Comparison of ENCODE assay signal across 27 mouse cellular contexts in the genomic region with DNA sequence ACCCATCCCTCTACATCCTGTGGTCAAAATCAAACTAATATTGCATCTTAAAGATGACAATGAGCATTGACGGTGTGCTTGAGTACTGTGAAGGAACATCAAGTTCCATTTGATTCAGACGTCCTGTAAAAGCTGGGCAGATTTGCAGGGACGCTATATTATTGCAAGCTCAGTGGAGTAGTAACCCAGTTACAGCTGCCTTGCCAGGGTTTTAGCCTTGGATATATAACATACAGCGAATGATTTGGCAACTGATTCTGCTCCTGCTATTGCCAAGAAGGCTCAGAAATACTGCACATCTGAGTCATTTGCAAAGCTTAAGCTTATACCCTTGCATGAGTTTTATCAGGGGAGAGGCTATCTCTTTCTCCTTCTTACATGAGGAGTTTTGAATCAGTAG.
"Had no signal": no experiment of that assay in that cellular context is flagged by ENCODE, and none has a peak within 500 bp of the region (broad histone marks: within the 10 kb centered on the region; RNA-seq: fewer than 3 reads in every experiment).

No protein-coding gene starts in this region.

- H3K9ac ChIP-seq: heart, embryonic 12.5 days; hindbrain, embryonic 12.5 days; hindbrain, embryonic 14.5 days; intestine, embryonic 15.5 days; limb, embryonic 12.5 days; liver, embryonic 12.5 days; liver, embryonic 14.5 days had no signal

- H3K4me1 ChIP-seq: heart, embryonic 10.5 days; heart, embryonic 12.5 days; hindbrain, embryonic 12.5 days; intestine, embryonic 15.5 days; limb, embryonic 10.5 days; limb, embryonic 12.5 days; liver, embryonic 12.5 days had no signal

- H3K27ac ChIP-seq: gastrocnemius, adult 2 months; heart, embryonic 10.5 days; hindbrain, embryonic 10.5 days; hindbrain, embryonic 12.5 days; hindbrain, embryonic 14.5 days; intestine, embryonic 15.5 days; layer of hippocampus, adult 2 months; left cerebral cortex, adult 2 months; limb, embryonic 10.5 days; limb, embryonic 12.5 days; liver, embryonic 12.5 days; liver, embryonic 14.5 days had no signal

- H3K27me3 ChIP-seq: heart, embryonic 12.5 days; hindbrain, embryonic 12.5 days; intestine, embryonic 15.5 days; limb, embryonic 12.5 days; liver, embryonic 12.5 days had no signal

- DNase-seq: gastrocnemius, adult 2 months; gastrocnemius, postnatal 10 days; gastrocnemius, postnatal 25 days; heart, adult 18-20 months; heart, postnatal 10 days; heart, postnatal 4 days; kidney, adult 18-20 months; kidney, adult 8-10 months; kidney, postnatal 10 days; kidney, postnatal 25 days; kidney, postnatal 4 days; liver had no signal

- H3K36me3 ChIP-seq: heart, embryonic 10.5 days; heart, embryonic 12.5 days; hindbrain, embryonic 10.5 days; hindbrain, embryonic 12.5 days; intestine, embryonic 15.5 days; limb, embryonic 10.5 days; limb, embryonic 12.5 days; liver, embryonic 12.5 days had no signal

- H3K4me2 ChIP-seq: heart, embryonic 12.5 days; hindbrain, embryonic 12.5 days; hindbrain, embryonic 14.5 days; intestine, embryonic 15.5 days; limb, embryonic 12.5 days; liver, embryonic 12.5 days had no signal

- H3K4me3 ChIP-seq: gastrocnemius, adult 2 months; heart, embryonic 10.5 days; heart, embryonic 12.5 days; hindbrain, embryonic 10.5 days; hindbrain, embryonic 12.5 days; intestine, embryonic 15.5 days; layer of hippocampus, adult 2 months; left cerebral cortex, adult 2 months; limb, embryonic 10.5 days; limb, embryonic 12.5 days; liver, embryonic 12.5 days had no signal

- H3K9me3 ChIP-seq: heart, embryonic 10.5 days; heart, embryonic 12.5 days; hindbrain, embryonic 10.5 days; hindbrain, embryonic 12.5 days; intestine, embryonic 15.5 days; limb, embryonic 10.5 days; limb, embryonic 12.5 days; liver, embryonic 12.5 days had no signal

- ATAC-seq: hindbrain, embryonic 16.5 days; inflammation-experienced regulatory T-cells, adult 6 months; intestine, embryonic 15.5 days; intestine, postnatal 0 days; liver, embryonic 12.5 days had no signal
